Mouse (Mus musculus) lung, embryonic 14.5 days (tissue): ENCODE data around the gene Chst11. TPM values are rescaled to one million over a fixed set of nuclear protein-coding genes. Genes with fewer than 3 reads are reported as not detected.

Source experiments
- ATAC-seq: fragments of 200-750 bp; cut with Nextera tagmentation; 2 replicates; pipeline ENCODE4 v1.8.0; 2017; ENCODE audit warnings: mild to moderate bottlenecking, moderate TSS enrichment, moderate library complexity; ENCODE audit not compliant: insufficient read depth
- DNase-seq: peaks from one replicate; pipeline ENCODE4 v3.0.0-alpha.2; 2015
- H3K27ac ChIP-seq: fragments of 300-500 bp; sonication (generic); 2 replicates; pipeline ENCODE4 v1.5.1; 2014; ENCODE audit warnings: low read depth, mild to moderate bottlenecking, moderate library complexity
- H3K27me3 ChIP-seq: fragments of 300-500 bp; sonication (generic); 2 replicates; pipeline ENCODE4 v1.6.1; 2014; ENCODE audit warnings: low read length, control low read depth; ENCODE audit not compliant: insufficient read depth
- H3K36me3 ChIP-seq: fragments of 300-500 bp; sonication (generic); 2 replicates; pipeline ENCODE4 v1.6.1; 2014; ENCODE audit warnings: control low read depth; ENCODE audit not compliant: insufficient read depth
- H3K4me1 ChIP-seq: fragments of 300-500 bp; sonication (generic); 2 replicates; pipeline ENCODE4 v1.6.1; 2014; ENCODE audit warnings: antibody characterized with exemption, control low read depth; ENCODE audit not compliant: insufficient read depth
- H3K4me2 ChIP-seq: fragments of 300-500 bp; sonication (generic); 2 replicates; pipeline ENCODE4 v1.6.1; 2014; ENCODE audit warnings: mild to moderate bottlenecking
- H3K4me3 ChIP-seq: fragments of 300-500 bp; sonication (generic); 2 replicates; pipeline ENCODE4 v1.5.1; 2014; ENCODE audit warnings: low read depth, low read length
- H3K9ac ChIP-seq: fragments of 300-500 bp; sonication (generic); 2 replicates; pipeline ENCODE4 v1.6.1; 2014
- H3K9me3 ChIP-seq: fragments of 300-500 bp; sonication (generic); 2 replicates; pipeline ENCODE4 v1.6.1; 2016; ENCODE audit warnings: low read depth, low read length, control low read depth
- CTCF ChIP-seq: IDR thresholded peaks from 2 replicates; pipeline ENCODE4 v1.5.1; 2016; ENCODE audit warnings: antibody characterized with exemption, low read depth
- WGBS: fragments of 180-500 bp; shearing (Covaris S2); extraction: QIAGEN DNeasy Blood & Tissue Kit; methylation state at CpG from one replicate; pipeline ENCODE4 v1.1.7; 2014; 5-methylcytosine and 5-hydroxymethylcytosine counted together
- polyA plus RNA-seq: library from polyadenylated mRNA; unstranded; fragments of >200 nt; fragmentation: Nextera tagmentation; extraction: Ambion mirVana; gene quantifications from 2 replicates; pipeline ENCODE4 v1.2.1, GENCODE M21; 2014

Chst11 gene
- polyA plus RNA-seq, 1 experiment from 2014 or later = 2.6 TPM

- Histone ChIP-seq H3K4me1 (no peaks in the 10 kb centered on the region), H3K4me3 (no peak overlapping the region), H3K27ac (no peak overlapping the region), H3K36me3 (no peaks in the 10 kb centered on the region), H3K9ac (no peak overlapping the region), H3K27me3 (no peaks in the 10 kb centered on the region), H3K4me2 (no peak overlapping the region), H3K9me3 (no peaks in the 10 kb centered on the region)
- DNase-seq (no peak), ATAC-seq (no peak)
- 67% methylated on average over 1 of the region's 1 CpGs for WGBS
- TF ChIP-seq CTCF = no peak
Measured at GRCm38 (mm10) chr10:83135963-83136362, 150.7 kb downstream of the Chst11 start.

- Histone ChIP-seq H3K4me3 (no peak overlapping the region), H3K9me3 (no peaks in the 10 kb centered on the region), H3K27ac (no peak overlapping the region), H3K27me3 (no peaks in the 10 kb centered on the region), H3K4me2 (no peak overlapping the region), H3K4me1 (no peaks in the 10 kb centered on the region), H3K9ac (no peak overlapping the region), H3K36me3 (no peaks in the 10 kb centered on the region)
- 68% methylated on average over 7 of the region's 7 CpGs for WGBS
- ATAC-seq (no peak), DNase-seq (no peak)
- no peak for TF ChIP-seq CTCF
Measured at GRCm38 (mm10) chr10:83137103-83137502, 151.8 kb downstream of the Chst11 start.

GRCm38 (mm10) chr10:83139276-83139675, 154.0 kb downstream of the Chst11 start:
- no peak overlapping the region for H3K4me3 ChIP-seq
- H3K9ac ChIP-seq = no peak overlapping the region
- no peaks in the 10 kb centered on the region for H3K4me1 ChIP-seq
- H3K27me3 ChIP-seq = no peaks in the 10 kb centered on the region
- ATAC-seq (no peak), DNase-seq (no peak)
- H3K36me3 ChIP-seq = no peaks in the 10 kb centered on the region
- 85% methylated on average over 7 of the region's 7 CpGs for WGBS
- H3K9me3 ChIP-seq = no peaks in the 10 kb centered on the region
- TF ChIP-seq CTCF = no peak
- no peak overlapping the region for H3K27ac ChIP-seq
- no peak overlapping the region for H3K4me2 ChIP-seq

- WGBS = 56% methylated on average over 16 of the region's 16 CpGs
- H3K4me1 ChIP-seq = no peaks in the 10 kb centered on the region
- H3K4me2 ChIP-seq = no peak overlapping the region
- ATAC-seq (peak; percentile 56; the same call in 1 of the 2 replicates), DNase-seq (peak; percentile 34)
- TF ChIP-seq CTCF = no peak
- no peaks in the 10 kb centered on the region for H3K9me3 ChIP-seq
- no peak overlapping the region for H3K4me3 ChIP-seq
- H3K9ac ChIP-seq = no peak overlapping the region
- H3K36me3 ChIP-seq = no peaks in the 10 kb centered on the region
- H3K27ac ChIP-seq = no peak overlapping the region
- H3K27me3 ChIP-seq = no peaks in the 10 kb centered on the region
Measured at GRCm38 (mm10) chr10:83140258-83140936, 155.1 kb downstream of the Chst11 start.

GRCm38 (mm10) chr10:83141434-83141833, 156.1 kb downstream of the Chst11 start:
- H3K36me3 ChIP-seq = no peaks in the 10 kb centered on the region
- ATAC-seq = no peak

GRCm38 (mm10) chr10:83143049-83143448, 157.8 kb downstream of the Chst11 start:
- ATAC-seq = no peak
- DNase-seq = no peak
- Histone ChIP-seq H3K4me3 (no peak overlapping the region), H3K36me3 (no peaks in the 10 kb centered on the region), H3K9ac (no peak overlapping the region), H3K27ac (no peak overlapping the region), H3K4me1 (no peaks in the 10 kb centered on the region; the same call in 1 of the 2 replicates), H3K9me3 (no peaks in the 10 kb centered on the region), H3K27me3 (no peaks in the 10 kb centered on the region), H3K4me2 (no peak overlapping the region)
- no peak for TF ChIP-seq CTCF
- 78% methylated on average over 10 of the region's 10 CpGs for WGBS

More at GRCm38 (mm10) chr10:83141434-83141833, 156.1 kb downstream of the Chst11 start:
- no peak overlapping the region for H3K4me2 ChIP-seq
- no peak for DNase-seq
- no peaks in the 10 kb centered on the region for H3K9me3 ChIP-seq
- H3K4me1 ChIP-seq = no peaks in the 10 kb centered on the region; the same call in 1 of the 2 replicates
- whole genome bisulfite sequencing = 89% methylated on average over 5 of the region's 5 CpGs
- no peak overlapping the region for H3K27ac ChIP-seq
- H3K27me3 ChIP-seq = no peaks in the 10 kb centered on the region
- no peak overlapping the region for H3K4me3 ChIP-seq
- TF ChIP-seq CTCF = no peak
- no peak overlapping the region for H3K9ac ChIP-seq

- H3K27ac ChIP-seq = peak overlapping the region; percentile 77; the same call in 1 of the 2 replicates
- TF ChIP-seq CTCF = no peak
- ATAC-seq (0 out of 2 replicates have a peak, but pooled peaks have one; percentile 35), DNase-seq (peak; percentile 38)
- no peaks in the 10 kb centered on the region; the same call in 1 of the 2 replicates for H3K4me1 ChIP-seq
- no peak overlapping the region for H3K4me2 ChIP-seq
- H3K9ac ChIP-seq = no peak overlapping the region
- no peaks in the 10 kb centered on the region for H3K27me3 ChIP-seq
- H3K9me3 ChIP-seq = no peaks in the 10 kb centered on the region
- whole genome bisulfite sequencing = 49% methylated on average over 14 of the region's 14 CpGs
- no peak overlapping the region for H3K4me3 ChIP-seq
- H3K36me3 ChIP-seq = no peaks in the 10 kb centered on the region
Measured at GRCm38 (mm10) chr10:83145836-83146235, 160.5 kb downstream of the Chst11 start.
